Mouse (Mus musculus): ENCODE data around the gene Decr2.

DNA sequence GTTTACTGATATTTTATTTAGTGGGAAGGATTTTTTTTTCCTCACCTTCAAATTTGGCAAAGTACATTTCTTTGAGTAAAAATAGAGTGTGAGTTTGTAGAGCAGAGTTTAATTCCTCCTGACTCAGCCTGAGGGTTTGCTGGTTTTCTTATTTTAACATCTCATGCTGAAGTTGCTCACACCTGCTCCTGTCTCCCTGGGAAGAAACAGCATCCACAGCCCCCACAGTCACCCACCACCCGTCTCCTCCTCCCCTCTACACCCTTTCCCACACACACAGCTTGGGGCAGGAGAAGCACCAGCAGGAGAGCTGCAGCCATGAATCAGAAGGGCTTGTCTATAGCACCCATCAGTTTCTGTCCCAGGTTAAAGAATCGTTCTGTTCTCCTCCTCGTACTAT, 14.9 kb downstream of the Decr2 start:
- TF ChIP-seq UBTF (IDR thresholded peaks at IDR 0.05; ENCODE audit: low read depth, low read length) (no peak), POLR2A (IDR thresholded peaks at IDR 0.05; ENCODE audit: low read depth, low read length) (no peak), CTCF (conservative IDR thresholded peaks at IDR 0.05 in 1 of 2, IDR thresholded peaks at IDR 0.05 in 1 of 2; ENCODE audit: low read depth in 2 of 2, low read length in 2 of 2) (no peak), NRF1 (IDR thresholded peaks at IDR 0.05; ENCODE audit: low read depth, low read length) (no peak), USF1 (IDR thresholded peaks at IDR 0.05; ENCODE audit: low read depth, low read length) (no peak), TCF12 (IDR thresholded peaks at IDR 0.05; ENCODE audit: low read depth, low read length) (no peak), TBP (conservative IDR thresholded peaks at IDR 0.05; ENCODE audit: low read depth, low read length) (no peak), RCOR1 (conservative IDR thresholded peaks at IDR 0.05; ENCODE audit: low read depth, low read length) (no peak), PAX5 (IDR thresholded peaks at IDR 0.05; ENCODE audit: low read length) (no peak), MAFK (IDR thresholded peaks at IDR 0.05; ENCODE audit: insufficient replicate concordance, low read length) (no peak), EP300 (IDR thresholded peaks at IDR 0.05; ENCODE audit: low read length) (no peak), ZC3H11A (IDR thresholded peaks at IDR 0.05; ENCODE audit: low read depth, low read length) (no peak)

All from CH12.LX (cell line).